Mouse (Mus musculus): ENCODE results near the gene Apip. TPM values are rescaled to one million over a fixed set of nuclear protein-coding genes. Genes with fewer than 3 reads are reported as not detected.

Apip gene
- total and polyA plus RNA-seq, 3 experiments: 126 to 222 (median 142) TPM

DNA sequence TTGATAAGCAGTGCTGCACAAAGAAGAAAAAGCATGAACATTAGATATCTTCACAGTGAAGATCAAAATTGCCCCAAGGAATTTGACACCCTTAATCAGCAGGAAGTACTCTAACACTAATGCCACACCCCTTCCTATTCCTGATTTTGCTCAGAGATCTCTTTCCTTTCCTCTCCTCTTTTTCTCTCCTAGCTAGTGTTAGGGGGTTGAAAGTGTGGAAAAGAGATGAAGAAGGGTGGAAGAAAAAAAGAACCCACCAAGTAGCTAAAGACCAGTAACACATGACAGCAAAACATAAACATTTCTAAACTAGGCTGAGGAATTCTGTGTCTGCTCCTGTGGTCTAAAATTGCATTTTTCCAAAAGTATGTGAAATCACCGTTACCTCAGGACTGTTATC is 4.9 kb upstream of the Apip start:
- in situ Hi-C loops (cut with MboI; ENCODE audit: low pct_ligation_motif_present, low pct_unique_long_range_greater_than_20kb, low sequenced_read_pairs) (no loop called here), dilution Hi-C loops (cut with MboI; ENCODE audit: extremely low pct_ligation_motif_present, extremely low pct_unique_long_range_greater_than_20kb, low sequenced_read_pairs) (no loop called here)
- peaks cover 78% of the 10 kb centered on the region for H3K79me2 ChIP-seq (replicated peaks; ENCODE audit: control insufficient read depth, extremely low read depth, insufficient read depth, poor library complexity, severe bottlenecking)
- H3K9ac ChIP-seq (ENCODE audit: insufficient read depth, low read depth): peak overlapping the region; percentile 56
- no peak for DNase-seq (ENCODE audit: extremely low read depth)
- peak overlapping the region; percentile 70 for H3K27ac ChIP-seq (ENCODE audit: insufficient read depth, low read depth)
- H3K36me3 ChIP-seq (replicated peaks in 1 of 2; ENCODE audit: control insufficient read depth in 1 of 2, insufficient read depth in 1 of 2, low read length in 1 of 2): peaks cover 0 to 6% of the 10 kb centered on the region in 2 experiments
- H3K27me3 ChIP-seq (replicated peaks): no peaks in the 10 kb centered on the region
- no peaks in the 10 kb centered on the region for H3K9me3 ChIP-seq (replicated peaks; ENCODE audit: low read length)
- peaks cover 8 to 63% of the 10 kb centered on the region in 2 experiments for H3K4me1 ChIP-seq (ENCODE audit: control insufficient read depth in 1 of 2, insufficient read depth in 2 of 2)
- TF ChIP-seq BHLHE40 (IDR thresholded peaks at IDR 0.05; ENCODE audit: low read depth, low read length) (no peak), IRF4 (IDR thresholded peaks at IDR 0.05; ENCODE audit: low read depth, low read length) (peak; percentile 55; the same call in 1 of the 2 replicates), EP300 (IDR thresholded peaks at IDR 0.05; ENCODE audit: low read length) (peak; percentile 39; the same call in 1 of the 2 replicates), KAT2A (IDR thresholded peaks at IDR 0.05; ENCODE audit: insufficient replicate concordance, low read length) (no peak), MAFK (IDR thresholded peaks at IDR 0.05; ENCODE audit: insufficient replicate concordance, low read length) (no peak), RAD21 (IDR thresholded peaks at IDR 0.05; ENCODE audit: low read depth, low read length) (no peak), MXI1 (IDR thresholded peaks at IDR 0.05; ENCODE audit: low read depth, low read length) (no peak), CHD1 (IDR thresholded peaks at IDR 0.05; ENCODE audit: low read depth, low read length) (0 out of 2 replicates have a peak, but pooled peaks have one; percentile 61)
- H3K4me3 ChIP-seq (replicated peaks in 1 of 3; ENCODE audit: low read depth in 2 of 3, low read length in 2 of 3, poor library complexity in 1 of 3): no peak overlapping the region
- H3K4me2 ChIP-seq (ENCODE audit: insufficient read depth, low read depth, poor library complexity, severe bottlenecking): peak overlapping the region; percentile 61; the same call in 1 of the 2 replicates

DNA sequence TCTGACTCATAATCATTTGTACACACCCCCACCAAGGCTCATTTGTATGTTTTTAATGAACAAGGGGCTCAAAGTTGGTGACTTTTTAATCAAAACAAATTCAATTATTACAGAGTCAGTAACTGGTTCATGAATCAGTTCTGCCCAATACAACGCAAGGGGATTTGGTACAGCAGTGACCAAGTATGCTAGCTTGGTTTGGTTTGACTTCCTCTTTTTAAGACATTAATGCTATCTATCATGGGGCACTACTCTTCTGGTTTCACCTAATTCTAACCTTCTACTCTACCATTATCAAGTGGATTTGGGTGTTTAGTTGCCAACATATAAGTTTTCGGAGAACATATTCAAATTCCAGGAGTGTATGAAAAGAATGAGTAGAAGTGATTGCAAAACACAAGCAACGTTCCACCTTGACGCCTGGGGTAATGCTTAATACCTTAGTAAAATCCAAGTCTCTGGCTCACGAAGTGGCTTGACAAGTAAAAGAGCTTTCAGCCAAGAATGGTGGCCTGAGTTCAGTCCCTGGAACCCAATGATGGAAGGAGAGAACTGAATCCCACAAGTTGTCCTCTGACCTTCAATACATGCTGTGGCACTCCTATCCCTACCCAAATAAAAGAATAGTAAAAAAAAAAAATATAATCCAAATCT is 3.6 kb upstream of the Apip start:
- peak overlapping the region in 1 of 3 experiments; percentile 20 for H3K4me3 ChIP-seq (replicated peaks in 1 of 3; ENCODE audit: low read depth in 2 of 3, low read length in 2 of 3, poor library complexity in 1 of 3)
- H3K9ac ChIP-seq (ENCODE audit: insufficient read depth, low read depth): peak overlapping the region; percentile 85
- peaks cover 0 to 6% of the 10 kb centered on the region in 2 experiments for H3K36me3 ChIP-seq (replicated peaks in 1 of 2; ENCODE audit: control insufficient read depth in 1 of 2, insufficient read depth in 1 of 2, low read length in 1 of 2)
- H3K4me2 ChIP-seq (ENCODE audit: insufficient read depth, low read depth, poor library complexity, severe bottlenecking): peak overlapping the region; percentile 71
- H3K4me1 ChIP-seq (ENCODE audit: control insufficient read depth in 1 of 2, insufficient read depth in 2 of 2): peaks cover 8 to 57% of the 10 kb centered on the region in 2 experiments
- TF ChIP-seq ELF1 (IDR thresholded peaks at IDR 0.05; ENCODE audit: low read depth, low read length) (no peak), CHD2 (IDR thresholded peaks at IDR 0.05; ENCODE audit: low read length) (no peak), ZKSCAN1 (IDR thresholded peaks at IDR 0.05; ENCODE audit: borderline replicate concordance, low read depth, low read length) (no peak), SMC3 (IDR thresholded peaks at IDR 0.05; ENCODE audit: low read depth, low read length) (no peak), MEF2A (IDR thresholded peaks at IDR 0.05; ENCODE audit: borderline replicate concordance, low read depth, low read length) (no peak; the same call in 1 of the 2 replicates), EP300 (IDR thresholded peaks at IDR 0.05; ENCODE audit: low read length) (peak; percentile 54), USF2 (conservative IDR thresholded peaks at IDR 0.05; ENCODE audit: low read depth, low read length) (no peak), CTCF (conservative IDR thresholded peaks at IDR 0.05 in 1 of 2, IDR thresholded peaks at IDR 0.05 in 1 of 2; ENCODE audit: low read depth in 2 of 2, low read length in 2 of 2) (no peak), PAX5 (IDR thresholded peaks at IDR 0.05; ENCODE audit: low read length) (no peak), MAX (IDR thresholded peaks at IDR 0.05; ENCODE audit: low read length) (no peak), RAD21 (IDR thresholded peaks at IDR 0.05; ENCODE audit: low read depth, low read length) (no peak), GABPA (IDR thresholded peaks at IDR 0.05; ENCODE audit: insufficient replicate concordance, low read depth, low read length) (no peak), MXI1 (IDR thresholded peaks at IDR 0.05; ENCODE audit: low read depth, low read length) (no peak), ZC3H11A (IDR thresholded peaks at IDR 0.05; ENCODE audit: low read depth, low read length) (no peak), MYC (IDR thresholded peaks at IDR 0.05; ENCODE audit: low read depth, low read length) (0 out of 2 replicates have a peak, but pooled peaks have one; percentile 9), JUN (IDR thresholded peaks at IDR 0.05; ENCODE audit: insufficient read depth, low read depth, low read length) (no peak), POLR2AphosphoS2 (IDR thresholded peaks at IDR 0.05; ENCODE audit: low read depth, low read length) (no peak), SIN3A (IDR thresholded peaks at IDR 0.05; ENCODE audit: low read length) (0 out of 2 replicates have a peak, but pooled peaks have one; percentile 39), TCF12 (IDR thresholded peaks at IDR 0.05; ENCODE audit: low read depth, low read length) (no peak), HCFC1 (IDR thresholded peaks at IDR 0.05; ENCODE audit: low read depth, low read length) (no peak), TBP (conservative IDR thresholded peaks at IDR 0.05; ENCODE audit: low read depth, low read length) (no peak), ETS1 (conservative IDR thresholded peaks at IDR 0.05; ENCODE audit: low read depth, low read length) (no peak)
- dilution Hi-C loops (cut with MboI; ENCODE audit: extremely low pct_ligation_motif_present, extremely low pct_unique_long_range_greater_than_20kb, low sequenced_read_pairs): no loop called here
- in situ Hi-C loops (cut with MboI; ENCODE audit: low pct_ligation_motif_present, low pct_unique_long_range_greater_than_20kb, low sequenced_read_pairs): no loop called here
- no peak for DNase-seq (ENCODE audit: extremely low read depth)
- peaks cover 74% of the 10 kb centered on the region for H3K79me2 ChIP-seq (replicated peaks; ENCODE audit: control insufficient read depth, extremely low read depth, insufficient read depth, poor library complexity, severe bottlenecking)
- H3K27ac ChIP-seq (ENCODE audit: insufficient read depth, low read depth): peak overlapping the region; percentile 72
- peaks cover under 1% of the 10 kb centered on the region for H3K9me3 ChIP-seq (replicated peaks; ENCODE audit: low read length)
- H3K27me3 ChIP-seq (replicated peaks): no peaks in the 10 kb centered on the region

Data from CH12.LX (cell line).